Mouse (Mus musculus): Measurements from ENCODE around the gene Pnp2. TPM values are rescaled to one million over a fixed set of nuclear protein-coding genes. Genes with fewer than 3 reads are reported as not detected.

The Pnp2 gene
- polyA plus RNA-seq, 1 experiment from 2014 or later, result 0.51 TPM

Other genes with a start within 250 kb of the Pnp2 start
- gene Olfr748, start 248.6 kb upstream of the Pnp2 start, polyA plus RNA-seq (2014; fragmentation: Nextera tagmentation; extraction: Ambion mirVana), result not detected in 2 replicates
- gene Olfr749, start 210.9 kb upstream of the Pnp2 start, polyA plus RNA-seq (2014; fragmentation: Nextera tagmentation; extraction: Ambion mirVana), result not detected in 2 replicates
- gene Ttc5, start 170.5 kb upstream of the Pnp2 start, polyA plus RNA-seq (2014; fragmentation: Nextera tagmentation; extraction: Ambion mirVana), result 118 and 131 TPM in 2 replicates
- not detected in 2 replicates for gene Ccnb1ip1, start 148.3 kb upstream of the Pnp2 start, polyA plus RNA-seq (2014; fragmentation: Nextera tagmentation; extraction: Ambion mirVana)
- 43.7 and 51.5 TPM in 2 replicates for gene Parp2, start 148.2 kb upstream of the Pnp2 start, polyA plus RNA-seq (2014; fragmentation: Nextera tagmentation; extraction: Ambion mirVana)
- gene Tep1, start 85.4 kb upstream of the Pnp2 start, polyA plus RNA-seq (2014; fragmentation: Nextera tagmentation; extraction: Ambion mirVana), result 3.1 and 6.1 TPM in 2 replicates
- 1.8 and 2.5 TPM in 2 replicates for gene Klhl33, start 58.5 kb upstream of the Pnp2 start, polyA plus RNA-seq (2014; fragmentation: Nextera tagmentation; extraction: Ambion mirVana)
- 110 TPM in 2 replicates for gene Osgep, start 31.1 kb upstream of the Pnp2 start, polyA plus RNA-seq (2014; fragmentation: Nextera tagmentation; extraction: Ambion mirVana)
- gene Apex1, start 31.0 kb upstream of the Pnp2 start, polyA plus RNA-seq (2014; fragmentation: Nextera tagmentation; extraction: Ambion mirVana), result 166 and 180 TPM in 2 replicates
- 68.4 and 98.6 TPM in 2 replicates for gene Pip4p1, start 25.1 kb upstream of the Pnp2 start, polyA plus RNA-seq (2014; fragmentation: Nextera tagmentation; extraction: Ambion mirVana)
- 15.4 and 22.8 TPM in 2 replicates for gene Pnp, start 24.9 kb upstream of the Pnp2 start, polyA plus RNA-seq (2014; fragmentation: Nextera tagmentation; extraction: Ambion mirVana)
- gene Gm49342, start 11.5 kb upstream of the Pnp2 start, polyA plus RNA-seq (2014; fragmentation: Nextera tagmentation; extraction: Ambion mirVana), result not detected in 2 replicates
- gene Rnase10, start 51.8 kb downstream of the Pnp2 start, polyA plus RNA-seq (2014; fragmentation: Nextera tagmentation; extraction: Ambion mirVana), result 0.17 TPM in 1 of 2 replicates, not detected in the other
- not detected in 2 replicates for gene Rnase9, start 85.9 kb downstream of the Pnp2 start, polyA plus RNA-seq (2014; fragmentation: Nextera tagmentation; extraction: Ambion mirVana)
- not detected in 2 replicates for gene Rnase11, start 94.2 kb downstream of the Pnp2 start, polyA plus RNA-seq (2014; fragmentation: Nextera tagmentation; extraction: Ambion mirVana)
- gene Rnase12, start 101.7 kb downstream of the Pnp2 start, polyA plus RNA-seq (2014; fragmentation: Nextera tagmentation; extraction: Ambion mirVana), result not detected in 2 replicates
- not detected in 2 replicates for gene Olfr750, start 118.4 kb downstream of the Pnp2 start, polyA plus RNA-seq (2014; fragmentation: Nextera tagmentation; extraction: Ambion mirVana)
- gene Rnase4, start 135.1 kb downstream of the Pnp2 start, polyA plus RNA-seq (2014; fragmentation: Nextera tagmentation; extraction: Ambion mirVana), result 12.2 and 17.6 TPM in 2 replicates
- 2.7 and 2.9 TPM in 2 replicates for gene Ang, start 135.2 kb downstream of the Pnp2 start, polyA plus RNA-seq (2014; fragmentation: Nextera tagmentation; extraction: Ambion mirVana)
- gene Eddm3b, start 158.4 kb downstream of the Pnp2 start, polyA plus RNA-seq (2014; fragmentation: Nextera tagmentation; extraction: Ambion mirVana), result not detected in 2 replicates
- 0.50 TPM in 1 of 2 replicates, not detected in the other for gene Rnase6, start 167.9 kb downstream of the Pnp2 start, polyA plus RNA-seq (2014; fragmentation: Nextera tagmentation; extraction: Ambion mirVana)
- 1.1 and 1.2 TPM in 2 replicates for gene Rnase1, start 190.8 kb downstream of the Pnp2 start, polyA plus RNA-seq (2014; fragmentation: Nextera tagmentation; extraction: Ambion mirVana)
- gene Rnase2b, start 206.3 kb downstream of the Pnp2 start, polyA plus RNA-seq (2014; fragmentation: Nextera tagmentation; extraction: Ambion mirVana), result not detected in 2 replicates
- not detected in 2 replicates for gene Ang2, start 243.2 kb downstream of the Pnp2 start, polyA plus RNA-seq (2014; fragmentation: Nextera tagmentation; extraction: Ambion mirVana)
- gene Ear14, start 247.4 kb downstream of the Pnp2 start, polyA plus RNA-seq (2014; fragmentation: Nextera tagmentation; extraction: Ambion mirVana), result not detected in 2 replicates

Data from neural tube, embryonic 14.5 days (tissue).